Mouse (Mus musculus): ENCODE measurements around the gene Adat1. TPM values are rescaled to one million over a fixed set of nuclear protein-coding genes. Genes with fewer than 3 reads are reported as not detected.

Adat1 gene
- total RNA-seq (2015) (3.0 and 6.1 TPM in 2 replicates), total RNA-seq (2017) (5.3 and 8.6 TPM in 2 replicates)

DNA sequence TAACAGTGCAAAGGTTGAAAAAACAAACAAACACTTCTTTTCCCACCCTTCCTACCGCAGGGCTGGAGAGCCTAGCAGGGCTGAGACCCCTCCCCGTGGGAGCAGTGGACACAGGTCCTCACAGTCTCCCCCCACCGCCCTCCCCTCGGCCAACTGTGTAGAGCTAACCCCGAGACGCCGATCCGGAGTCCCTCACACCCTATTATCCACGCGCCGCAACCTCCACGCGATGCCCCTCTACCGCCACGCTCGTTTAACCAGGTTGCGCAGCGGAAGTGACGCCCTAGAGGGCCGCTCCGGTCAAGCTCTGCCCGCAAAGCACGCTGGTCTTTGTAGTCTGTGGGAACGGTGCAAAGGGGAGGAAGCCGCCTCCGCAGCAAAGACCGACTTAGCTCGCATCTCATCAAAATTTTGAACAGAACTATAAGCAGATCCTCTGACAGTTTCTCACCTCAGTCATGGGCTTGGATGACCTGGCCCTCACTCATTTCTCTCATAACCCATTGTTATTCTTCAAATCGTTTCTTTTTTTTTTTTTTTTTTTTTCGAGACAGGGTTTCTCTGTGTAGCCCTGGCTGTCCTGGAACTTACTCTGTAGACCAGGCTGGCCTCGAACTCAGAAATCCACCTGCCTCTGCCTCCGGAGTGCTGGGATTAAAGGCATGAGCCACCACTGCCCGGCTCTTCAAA is at the start of gene Adat1:
TSS of gene Adat1 (minus strand) at position 290 of the 690 bp plus-strand sequence.
- ATAC-seq (replicated peaks; ENCODE audit: poor library complexity): peak; percentile 96

DNA sequence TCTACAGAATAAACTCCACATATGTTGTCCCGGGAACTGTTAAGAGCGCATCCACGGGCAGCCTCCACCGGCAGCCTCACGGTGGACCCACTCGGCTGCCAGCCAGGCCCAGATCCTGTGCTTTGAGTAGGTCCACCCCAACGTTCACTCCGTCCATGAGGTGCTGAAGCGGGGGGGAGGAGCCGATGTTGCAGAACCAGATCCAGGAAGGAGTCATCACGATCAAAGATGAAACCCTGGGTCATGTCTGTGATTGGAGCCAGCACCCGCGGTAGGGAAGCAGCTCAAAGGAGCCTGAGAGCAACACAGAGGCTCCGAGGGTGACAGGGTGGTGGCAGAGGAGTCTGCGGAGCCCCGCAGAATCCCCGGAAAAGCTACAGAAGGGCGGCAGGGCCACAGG is 45.4 kb upstream of the Adat1 start:
- ATAC-seq (replicated peaks; ENCODE audit: poor library complexity): no peak

DNA sequence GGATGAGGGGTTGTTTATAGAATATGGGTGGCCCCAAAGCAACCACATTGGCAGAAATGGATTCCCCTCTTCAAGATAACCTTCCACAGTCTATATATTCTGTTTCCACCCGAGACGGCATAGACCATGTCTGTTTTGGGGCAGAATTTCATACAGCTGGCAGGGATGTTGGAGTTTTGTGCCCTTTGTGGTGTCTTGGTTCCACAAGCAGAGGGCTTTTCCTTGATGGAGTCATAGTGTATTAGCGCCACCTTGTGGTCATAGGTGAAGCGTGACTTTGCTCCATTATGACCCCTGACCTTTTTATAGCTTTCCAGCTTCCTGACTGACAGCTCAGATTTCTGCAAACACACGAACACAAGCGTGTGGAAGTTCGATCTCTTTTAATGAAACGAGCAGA is 42.5 kb upstream of the Adat1 start:
- ATAC-seq (replicated peaks; ENCODE audit: poor library complexity): peak; percentile 99

DNA sequence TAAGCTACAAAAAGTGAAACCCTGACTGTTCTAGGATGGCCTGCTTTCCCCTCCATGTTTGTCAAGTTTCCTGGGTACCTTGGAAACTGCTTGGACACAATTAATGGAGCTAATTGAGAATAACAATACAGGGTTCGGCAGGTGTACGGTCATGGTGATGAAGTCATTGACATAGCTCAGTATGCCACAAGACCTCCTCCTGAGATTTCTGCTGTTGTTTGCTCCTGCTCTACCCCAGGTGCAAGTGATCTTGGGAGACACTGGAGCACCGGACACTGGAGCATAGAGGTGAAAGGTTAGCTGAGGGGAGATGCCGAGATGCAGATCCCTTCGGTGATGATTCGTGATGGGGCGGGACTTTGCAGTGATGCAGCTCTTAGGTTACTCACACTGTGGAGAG is 41.0 kb upstream of the Adat1 start:
- no peak for ATAC-seq (replicated peaks; ENCODE audit: poor library complexity)

DNA sequence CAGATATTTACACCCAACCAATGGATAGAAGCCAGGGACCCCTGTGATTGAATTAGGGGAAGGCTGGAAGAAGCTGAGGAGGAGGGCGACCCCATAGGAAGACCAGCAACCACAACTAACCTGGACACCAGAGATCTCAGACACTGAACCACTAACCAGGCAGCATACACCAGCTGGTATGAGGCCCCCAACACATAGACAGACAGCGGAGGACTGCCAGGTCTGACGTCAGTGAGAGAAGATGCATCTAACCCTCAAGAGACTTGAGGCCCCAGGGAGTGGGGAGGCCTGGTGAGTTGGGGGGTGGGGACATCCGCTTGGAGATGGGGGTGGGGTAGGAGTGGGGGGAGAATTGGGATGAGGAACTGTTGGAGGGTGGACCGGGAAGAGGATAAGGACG is 38.6 kb upstream of the Adat1 start:
- no peak for ATAC-seq (replicated peaks; ENCODE audit: poor library complexity)

DNA sequence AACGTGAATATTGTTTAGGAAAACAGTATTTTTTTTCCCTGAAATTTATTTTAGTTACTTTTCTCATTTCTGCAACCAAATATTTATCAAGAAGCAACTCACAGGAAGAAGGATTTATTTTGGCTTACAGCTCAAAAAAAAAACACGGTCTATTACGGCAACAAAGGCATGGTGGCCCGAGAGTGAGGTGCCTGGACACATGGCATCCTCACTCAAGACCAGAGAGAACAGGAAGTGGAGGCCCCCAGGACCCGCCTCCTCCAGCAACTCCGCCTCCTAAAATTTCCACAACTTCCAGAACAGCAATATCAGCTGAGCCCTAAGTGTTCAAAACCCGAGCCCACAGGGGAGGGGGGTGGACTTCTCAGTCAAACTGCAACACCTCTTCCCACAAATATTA is 37.4 kb upstream of the Adat1 start:
- ATAC-seq (replicated peaks; ENCODE audit: poor library complexity): no peak

DNA sequence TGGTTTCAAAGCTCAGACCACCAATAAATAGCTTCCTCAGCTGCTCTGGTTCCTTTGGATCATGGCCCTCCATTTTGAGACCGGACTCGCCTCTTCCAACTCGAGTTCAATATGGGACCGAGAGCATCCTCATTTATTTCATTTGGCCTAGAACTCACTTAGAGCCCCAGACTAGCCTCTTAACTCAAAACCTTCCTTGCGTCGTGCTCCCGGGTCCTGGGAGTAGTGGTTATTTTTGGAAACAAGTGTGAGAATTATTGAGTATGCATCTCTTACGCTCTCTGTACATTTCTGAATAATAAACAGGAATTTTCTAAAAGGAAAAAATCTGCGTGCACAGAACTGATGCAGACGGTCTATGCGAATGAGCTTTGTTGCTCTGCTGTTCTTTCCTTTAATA is 22.8 kb upstream of the Adat1 start, which contains the start of gene Gm6793:
TSS of gene Gm6793 (minus strand) at position 101 of the 400 bp plus-strand sequence.
- ATAC-seq (replicated peaks; ENCODE audit: poor library complexity): no peak

DNA sequence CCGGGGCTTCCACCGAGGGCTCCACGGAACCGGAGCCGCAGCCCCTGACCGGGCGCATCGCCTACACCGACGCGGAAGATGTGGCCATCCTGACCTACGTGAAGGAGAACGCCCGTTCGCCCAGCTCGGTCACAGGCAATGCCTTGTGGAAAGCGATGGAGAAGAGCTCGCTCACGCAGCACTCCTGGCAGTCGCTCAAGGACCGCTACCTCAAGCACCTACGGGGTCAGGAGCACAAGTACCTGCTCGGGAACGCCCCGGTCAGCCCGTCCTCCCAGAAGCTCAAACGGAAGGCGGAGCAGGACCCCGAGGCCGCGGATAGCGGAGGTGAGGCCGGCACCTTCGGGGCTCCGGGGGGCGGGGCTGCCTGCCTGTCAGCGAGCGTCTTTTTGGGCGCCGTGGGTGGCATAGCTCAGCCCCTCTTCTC is 19.7 kb upstream of the Adat1 start:
- ATAC-seq (replicated peaks; ENCODE audit: poor library complexity): peak; percentile 45

DNA sequence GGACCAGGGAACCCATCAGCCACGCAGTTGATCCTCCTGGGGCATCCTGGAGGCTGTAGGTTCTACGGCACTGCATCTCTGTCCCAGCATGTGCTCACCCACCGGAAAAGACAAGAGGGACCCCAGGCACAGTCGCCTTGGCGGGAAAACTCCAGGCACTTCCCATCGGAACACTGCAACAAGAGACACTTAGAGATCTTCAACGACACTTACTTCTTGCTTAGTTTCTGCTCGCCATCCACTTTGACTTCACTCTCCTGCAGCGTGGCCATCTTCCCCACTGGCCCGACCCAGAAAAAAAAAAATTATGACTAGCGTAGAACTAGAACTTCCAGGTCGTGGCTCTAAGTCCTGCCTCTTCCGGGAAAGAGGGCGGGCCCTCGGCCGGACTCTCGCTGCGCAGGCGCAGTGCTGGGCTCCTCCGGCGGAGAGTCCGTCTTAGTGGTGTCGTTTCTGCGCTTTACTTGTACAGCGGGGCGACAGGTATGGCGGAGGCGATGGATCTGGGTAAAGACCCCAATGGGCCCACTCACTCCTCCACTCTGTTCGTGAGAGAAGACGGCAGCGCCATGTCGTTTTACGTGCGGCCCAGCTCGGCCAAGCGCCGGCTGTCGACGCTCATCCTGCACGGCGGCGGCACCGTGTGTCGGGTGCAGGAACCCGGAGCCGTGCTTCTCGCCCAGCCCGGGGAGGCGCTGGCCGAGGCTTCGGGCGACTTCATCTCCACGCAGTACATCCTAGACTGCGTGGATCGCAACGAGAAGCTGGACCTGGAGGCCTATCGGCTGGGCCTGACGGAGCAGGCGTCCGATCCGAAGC is 19.1 kb upstream of the Adat1 start, which contains the start of the genes Kars and Terf2ip:
TSS of gene Kars (minus strand) at position 327 of the 819 bp plus-strand sequence.
TSS of gene Terf2ip (plus strand) at position 402 of the 819 bp plus-strand sequence.
- ATAC-seq (replicated peaks; ENCODE audit: poor library complexity): peak; percentile 82

DNA sequence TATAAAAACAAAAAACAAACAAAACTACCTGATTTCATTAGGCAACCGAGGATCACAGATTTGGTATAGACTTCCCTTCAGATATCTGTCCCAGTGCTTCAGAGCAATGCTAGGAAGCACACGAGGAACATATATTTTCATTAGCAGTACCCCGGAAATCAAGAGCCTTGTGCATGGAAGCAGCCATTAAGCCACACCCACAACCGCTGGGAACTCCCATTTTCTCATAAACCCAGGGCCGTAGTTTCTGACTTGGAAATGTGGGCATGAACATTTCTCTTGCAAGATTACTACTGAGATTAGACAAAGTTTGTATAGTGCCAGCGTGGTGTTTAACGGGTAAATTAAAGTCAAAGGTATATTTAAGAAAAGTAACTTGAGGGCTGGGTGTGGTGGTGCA is 17.5 kb upstream of the Adat1 start:
- ATAC-seq (replicated peaks; ENCODE audit: poor library complexity): no peak

DNA sequence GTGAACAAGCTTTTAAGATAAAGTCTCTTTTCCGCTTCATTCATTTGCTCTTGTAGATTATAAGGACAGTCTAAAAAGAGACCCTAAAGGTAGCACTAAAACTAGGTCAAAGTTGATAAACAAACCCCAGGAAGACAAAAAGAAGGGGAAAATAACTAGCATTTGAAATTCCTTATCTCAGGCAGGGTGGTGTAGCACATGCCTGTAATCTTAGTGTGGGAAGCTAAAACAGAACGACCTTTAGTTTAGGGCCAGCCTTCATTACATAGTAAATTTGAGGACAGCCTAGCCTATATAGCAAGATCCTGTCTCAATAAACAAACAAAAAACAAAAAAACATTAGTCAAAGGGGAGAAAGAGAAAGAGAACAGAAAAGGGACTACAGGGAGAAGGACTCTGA is 15.6 kb upstream of the Adat1 start:
- ATAC-seq (replicated peaks; ENCODE audit: poor library complexity): no peak

DNA sequence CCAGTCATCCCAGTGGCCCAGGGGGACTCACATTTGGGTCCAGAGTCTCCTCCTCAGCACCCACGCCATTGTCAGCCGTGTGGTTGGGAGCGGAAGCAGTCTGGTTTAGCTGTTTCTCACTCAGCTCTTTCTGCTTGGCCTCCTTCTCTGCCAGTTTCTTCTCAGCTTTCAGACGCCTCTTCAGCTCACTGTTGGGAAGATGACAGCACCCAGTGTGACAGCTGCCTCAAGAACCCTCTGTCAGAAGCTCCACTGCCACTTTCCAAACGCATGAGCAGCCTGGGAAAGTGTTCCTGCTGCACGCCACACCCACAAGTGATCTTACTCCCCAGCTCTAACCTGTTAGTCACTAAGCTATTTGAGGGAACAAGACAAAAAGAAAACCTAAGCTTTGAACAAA is 13.5 kb upstream of the Adat1 start:
- no peak for ATAC-seq (replicated peaks; ENCODE audit: poor library complexity)

DNA sequence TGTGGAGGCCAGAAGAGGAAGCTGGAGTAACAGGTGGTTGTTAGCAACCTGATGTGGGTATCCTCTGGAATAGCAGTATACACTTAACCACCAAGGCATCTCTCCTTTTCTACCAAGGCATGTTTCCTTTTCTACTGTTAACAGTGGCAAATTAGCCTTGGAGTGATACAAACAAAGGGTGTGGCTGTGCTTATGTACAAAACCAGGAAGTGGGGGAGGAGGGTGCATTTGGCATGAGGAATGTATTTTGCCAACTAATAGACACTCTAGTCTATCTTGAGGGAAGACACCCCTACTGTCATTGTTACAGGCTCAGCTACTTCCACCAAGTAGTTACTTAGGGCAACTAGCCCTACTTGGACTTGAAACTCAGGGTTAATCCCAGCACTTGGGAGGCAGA is 12.7 kb upstream of the Adat1 start:
- ATAC-seq (replicated peaks; ENCODE audit: poor library complexity): no peak

DNA sequence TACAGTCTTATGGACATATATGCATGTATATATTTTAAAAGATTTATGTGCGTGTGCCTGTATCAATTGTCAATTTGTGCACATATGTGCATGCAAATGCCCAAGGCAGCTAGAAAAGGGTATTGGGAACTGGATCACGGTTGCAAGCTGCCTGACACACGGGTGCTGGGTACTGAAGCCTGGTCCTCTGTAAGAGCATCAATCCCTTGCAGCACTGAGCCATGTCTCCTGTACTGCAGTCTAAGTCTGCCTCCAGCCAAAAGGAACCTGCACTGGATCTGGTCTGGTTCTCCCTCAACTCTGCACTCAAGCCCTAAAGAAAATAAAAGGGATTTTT is 569 bp upstream of the Adat1 start:
- no peak for ATAC-seq (replicated peaks; ENCODE audit: poor library complexity)

DNA sequence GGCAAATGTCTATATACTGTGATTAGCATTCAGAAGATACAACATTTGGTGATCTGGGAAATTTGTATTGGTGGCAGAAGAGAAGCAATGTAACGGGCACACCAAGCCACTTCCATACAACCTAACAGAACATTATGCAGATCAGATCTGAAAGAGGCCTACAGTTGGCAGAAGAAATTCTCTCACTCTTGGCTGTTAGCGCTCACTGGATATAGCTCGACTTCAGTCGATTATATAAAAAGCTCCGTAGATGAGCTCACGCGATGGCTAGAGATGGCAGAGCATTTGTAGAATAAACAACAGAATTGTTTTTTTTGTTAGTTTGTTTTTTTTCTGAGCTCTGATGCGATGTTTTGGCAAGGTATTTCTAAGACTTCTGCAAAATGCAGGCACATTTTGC is 824 bp downstream of the Adat1 start:
- ATAC-seq (replicated peaks; ENCODE audit: poor library complexity): no peak

DNA sequence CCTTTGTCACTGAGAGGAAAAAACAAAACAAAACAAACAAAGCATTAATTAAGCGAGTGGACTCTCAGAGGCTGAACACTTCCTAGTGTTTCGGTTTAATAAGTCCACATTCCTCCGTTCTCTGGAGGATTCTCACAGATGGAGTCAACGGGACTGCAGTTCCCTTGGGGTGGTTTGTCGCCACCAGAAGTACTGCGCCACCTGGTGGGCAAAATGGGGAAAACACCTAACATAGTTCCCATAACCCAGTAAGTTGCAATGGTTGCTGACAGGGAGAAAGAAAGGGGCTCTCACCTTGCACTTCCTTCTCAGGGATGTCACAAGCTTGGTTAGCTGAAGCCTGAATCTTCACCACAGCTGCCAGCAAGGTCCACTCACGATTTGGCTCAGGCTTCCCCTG is 2.2 kb downstream of the Adat1 start:
- peak; percentile 76 for ATAC-seq (replicated peaks; ENCODE audit: poor library complexity)

DNA sequence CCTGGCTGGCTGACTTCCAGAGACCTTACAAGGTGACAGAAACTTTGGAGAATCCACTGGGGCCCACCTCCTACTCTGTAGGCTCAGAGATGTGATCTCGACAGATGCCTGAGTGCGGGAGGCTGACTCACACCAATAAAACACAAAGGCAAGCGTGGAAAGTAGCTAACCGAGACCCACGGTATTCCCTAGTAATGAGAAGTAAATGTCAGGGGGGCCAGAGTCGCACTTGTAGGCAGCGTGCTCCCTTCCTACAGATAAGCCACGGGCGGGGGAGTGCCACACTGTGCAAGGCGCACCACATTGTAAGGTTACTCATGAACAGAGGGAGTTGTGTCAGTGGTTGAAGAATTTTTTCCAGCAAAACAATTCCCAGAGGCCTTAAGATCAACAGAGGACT is 7.6 kb downstream of the Adat1 start:
- ATAC-seq (replicated peaks; ENCODE audit: poor library complexity): no peak

DNA sequence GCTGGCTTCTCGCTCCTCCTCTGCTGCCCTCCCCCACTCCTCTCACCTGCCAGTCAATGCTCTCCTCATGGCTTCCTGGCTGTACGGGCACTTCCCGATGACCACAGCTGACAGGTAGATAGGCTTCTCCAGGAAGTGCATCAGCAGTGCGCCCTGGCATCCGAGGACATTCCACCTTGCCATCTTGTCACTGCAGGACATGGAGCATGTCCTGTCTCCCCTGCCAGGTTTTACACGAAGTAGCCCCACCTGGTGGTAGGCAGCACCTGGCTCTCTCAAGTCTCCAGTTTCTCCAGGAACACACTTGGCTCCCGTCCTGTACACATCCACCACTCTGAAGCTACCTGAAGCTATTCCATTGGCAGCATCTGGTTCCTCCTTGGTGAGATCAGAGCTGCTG is 10.0 kb downstream of the Adat1 start:
- 0 out of 2 replicates have a peak, but pooled peaks have one; percentile 20 for ATAC-seq (replicated peaks; ENCODE audit: poor library complexity)

DNA sequence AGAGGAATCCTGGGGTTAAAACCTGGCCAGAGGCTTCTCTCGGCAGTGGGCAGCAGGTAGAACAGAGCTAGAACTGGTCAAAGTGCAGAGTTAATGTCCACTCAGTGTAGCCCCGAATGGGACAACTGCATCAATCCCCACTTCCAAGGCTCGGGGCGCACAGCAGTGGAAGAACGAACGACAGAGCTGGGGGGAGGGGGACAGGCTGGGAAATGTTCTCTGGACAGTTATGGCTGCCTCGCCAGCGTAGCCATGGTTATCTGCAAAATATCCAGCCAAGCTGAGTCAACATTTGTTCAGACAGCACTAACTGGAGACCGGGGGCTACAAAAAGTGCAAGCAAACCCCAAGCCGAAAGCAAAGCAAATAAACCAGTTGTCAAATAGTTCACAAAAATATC is 14.0 kb downstream of the Adat1 start:
- ATAC-seq (replicated peaks; ENCODE audit: poor library complexity): no peak

DNA sequence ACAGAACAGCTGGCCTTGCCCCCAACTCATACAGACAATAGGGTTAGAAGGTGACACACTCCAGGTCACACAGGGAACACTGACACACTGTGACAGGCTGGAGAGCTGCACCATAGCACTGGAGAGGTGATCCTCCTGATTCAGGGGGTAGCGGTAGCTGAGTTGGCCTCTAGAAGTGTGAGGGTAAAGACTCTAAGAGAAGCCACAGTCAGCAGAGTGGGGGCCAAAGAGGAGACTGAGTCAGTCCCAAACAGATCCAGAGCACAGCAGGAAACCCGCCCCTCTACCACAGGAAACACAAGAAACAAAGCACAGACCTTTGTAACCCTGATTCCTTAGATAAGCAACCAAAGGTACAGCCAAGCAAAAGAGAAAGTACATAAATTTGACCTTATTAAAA is 15.8 kb downstream of the Adat1 start:
- peak; percentile 31; the same call in 1 of the 2 replicates for ATAC-seq (replicated peaks; ENCODE audit: poor library complexity)

DNA sequence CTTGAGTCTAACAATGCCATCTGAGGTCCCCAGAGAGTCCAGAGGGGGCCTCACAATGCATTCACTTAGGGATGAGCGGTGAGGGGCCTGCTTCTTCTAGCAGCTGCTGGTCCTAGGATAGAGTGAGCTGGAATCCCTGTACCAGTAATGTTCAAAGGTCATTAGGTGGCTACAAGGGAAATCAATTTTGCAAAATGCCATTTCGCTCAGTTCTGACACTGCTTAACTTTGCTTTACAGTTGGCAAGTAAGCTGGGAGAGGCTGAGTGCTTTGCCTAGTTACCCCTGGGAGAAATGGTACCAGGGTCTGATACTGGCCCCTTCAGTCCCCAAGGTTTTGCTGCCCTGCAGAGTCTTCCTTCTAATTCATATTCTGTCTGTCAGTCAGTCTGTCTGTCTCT is 16.4 kb downstream of the Adat1 start:
- ATAC-seq (replicated peaks; ENCODE audit: poor library complexity): no peak

DNA sequence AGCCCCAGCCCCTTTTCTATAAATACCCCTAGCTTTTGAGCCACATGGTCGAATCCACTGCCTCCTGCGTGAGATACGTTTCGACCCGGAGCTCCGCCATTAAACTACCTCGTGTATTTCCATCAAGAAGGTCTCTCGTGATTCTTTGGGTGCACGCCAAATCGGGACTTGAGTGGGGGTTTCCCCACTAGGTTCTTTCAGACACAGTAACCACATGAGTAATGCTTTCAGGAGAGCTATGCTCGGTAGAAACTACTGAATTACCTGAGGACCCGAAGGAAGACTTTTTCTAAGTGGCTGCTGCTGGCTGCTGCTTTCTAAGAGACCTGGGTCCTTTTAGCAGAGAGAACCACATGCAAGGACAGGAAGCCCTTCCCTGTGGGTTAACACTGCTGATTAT is 18.0 kb downstream of the Adat1 start:
- no peak for ATAC-seq (replicated peaks; ENCODE audit: poor library complexity)
